Mouse (Mus musculus) thymus, postnatal 14 days (tissue): Measurements from ENCODE around the gene Gm21818.
"Not testable (repeated sequence)": the region's sequence is repeated elsewhere in the genome, so short reads cannot be mapped to it uniquely, and the experiment has no call there.

Experiments
- DNase-seq: peaks from one replicate; pipeline ENCODE4 v3.0.0; 2021

The Gm21818 gene

DNA sequence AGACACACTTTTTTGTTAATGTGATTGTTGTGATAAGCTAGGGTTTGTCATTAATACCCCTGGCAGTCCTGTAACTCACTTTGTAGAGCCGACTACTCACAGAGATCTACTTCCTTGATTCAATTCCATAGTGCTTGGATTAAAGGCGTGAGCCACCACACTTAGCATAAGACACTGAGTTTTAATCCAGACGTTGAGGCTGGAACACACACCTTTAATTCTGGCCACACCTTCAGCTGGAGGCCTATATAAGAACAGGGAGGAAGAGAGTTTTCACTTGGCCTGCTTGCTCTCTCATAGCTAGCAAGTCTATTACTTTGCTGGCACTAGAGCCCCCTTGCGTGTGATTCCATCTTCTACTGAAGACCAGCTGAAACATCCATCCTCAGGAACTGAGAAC lies at the start of gene Gm21818:
Gm21818 (plus strand) TSS at position 301 of the 400 bp plus-strand sequence.
- DNase-seq, result not testable (repeated sequence)

- not testable (repeated sequence) for DNase-seq
Observed at GRCm38 (mm10) chr13:120139946-120140345, 32.3 kb upstream of the Gm21818 start, which contains the start of gene Gm20767. Gm20767 (plus strand) TSS chr13:120140246.

- DNase-seq, result not testable (repeated sequence)
Observed at GRCm38 (mm10) chr13:120142348-120142747, 29.9 kb upstream of the Gm21818 start.

DNA sequence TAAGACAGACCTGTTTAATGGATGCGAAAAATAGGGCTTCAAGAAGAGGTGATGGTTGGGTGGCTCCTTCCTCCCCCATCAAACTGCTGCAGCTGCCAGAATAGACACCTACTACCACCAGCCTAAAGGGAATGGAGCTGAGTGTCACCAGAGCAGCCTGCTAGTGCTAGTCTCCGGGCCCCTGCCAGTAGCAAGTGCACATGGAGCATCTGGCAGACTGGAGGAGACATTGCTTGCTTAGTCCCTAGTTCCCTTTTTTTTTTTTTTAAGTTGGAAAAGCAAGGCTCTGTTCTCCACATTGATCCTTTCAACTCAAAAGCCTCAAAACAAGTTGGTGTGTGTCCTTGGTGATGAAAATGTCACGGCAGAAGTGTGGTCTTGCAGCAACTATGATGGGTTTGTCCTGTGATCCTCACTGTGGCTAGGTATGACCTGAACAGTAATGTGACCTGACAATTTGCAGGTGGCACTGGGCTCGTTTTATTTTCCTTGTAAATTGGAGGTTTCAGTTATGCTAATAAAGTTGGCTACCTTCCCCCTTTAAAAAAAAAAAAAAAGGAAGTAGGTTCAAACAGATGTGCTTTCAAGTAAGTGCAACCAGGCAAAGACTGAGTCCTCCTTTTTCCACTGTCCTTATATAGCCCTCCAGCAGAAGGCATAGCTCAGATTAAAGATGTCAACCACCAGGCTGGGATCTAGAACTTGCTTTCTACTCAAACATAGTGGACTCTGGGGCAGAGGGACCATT lies 22.4 kb upstream of the Gm21818 start:
- DNase-seq, result not testable (repeated sequence)

DNA sequence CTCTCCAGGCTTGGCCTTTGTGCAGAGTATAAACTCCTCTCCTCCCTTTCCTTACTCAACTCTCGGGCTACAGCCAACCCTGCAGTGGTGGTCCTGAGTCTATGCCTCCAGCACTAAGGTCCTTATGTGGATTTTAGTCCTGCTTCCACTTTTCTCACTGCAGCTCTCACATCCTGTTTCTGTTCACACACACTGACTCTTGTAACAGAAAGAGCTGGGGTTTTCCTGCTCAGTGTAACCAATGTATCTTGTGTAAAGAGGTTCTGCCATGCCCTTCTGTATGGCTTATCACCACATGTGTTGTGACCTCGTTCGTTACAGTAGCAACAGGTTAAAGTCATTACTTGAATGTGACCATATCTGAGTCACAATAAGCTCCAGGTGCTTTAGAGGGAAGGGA lies 21.6 kb upstream of the Gm21818 start:
- DNase-seq, result not testable (repeated sequence)

- not testable (repeated sequence) for DNase-seq
Observed at GRCm38 (mm10) chr13:120168301-120168700, 3.9 kb upstream of the Gm21818 start.

- DNase-seq, result not testable (repeated sequence)
Observed at GRCm38 (mm10) chr13:120196189-120196821, 24.1 kb downstream of the Gm21818 start.

DNA sequence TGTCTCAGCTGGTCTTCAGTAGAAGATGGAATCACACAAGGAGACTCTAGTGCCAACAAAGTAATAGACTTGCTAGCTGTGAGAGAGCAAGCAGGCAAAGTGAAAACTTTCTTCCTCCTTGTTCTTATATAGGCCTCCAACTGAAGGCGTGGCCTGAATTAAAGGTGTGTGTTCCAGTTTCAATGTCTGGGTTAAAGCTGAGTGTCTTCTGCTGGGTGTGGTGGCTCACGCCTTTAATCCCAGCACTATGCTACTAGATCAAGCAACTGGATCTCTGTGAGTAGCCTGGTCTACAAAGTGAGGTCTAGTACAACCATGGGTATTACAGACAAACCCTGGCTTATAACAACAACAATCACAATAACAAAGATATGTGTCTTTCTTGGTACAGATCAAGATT lies 43.6 kb downstream of the Gm21818 start, which contains the start of gene Gm21762:
Gm21762 (minus strand) TSS at position 101 of the 400 bp plus-strand sequence.
- not testable (repeated sequence) for DNase-seq

DNA sequence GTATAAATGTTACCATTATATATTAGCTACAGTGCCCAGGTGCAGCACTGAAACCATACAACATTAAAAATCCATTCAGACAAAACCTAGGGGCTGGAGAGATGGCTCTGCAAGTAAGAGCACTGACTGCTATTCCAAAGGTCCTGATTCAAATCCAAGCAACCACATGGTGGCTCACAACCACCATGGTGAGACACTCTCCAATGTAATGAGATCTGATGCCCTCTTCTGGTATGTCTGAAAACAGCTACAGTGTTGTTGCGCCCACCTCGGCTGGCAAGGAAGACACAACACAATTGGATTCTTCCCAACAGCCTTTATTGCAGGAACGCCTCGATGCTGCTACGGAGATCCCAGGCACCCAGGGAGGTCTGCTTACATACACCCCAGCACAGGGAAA lies 48.7 kb downstream of the Gm21818 start:
- DNase-seq, result peak; percentile 5

- not testable (repeated sequence) for DNase-seq
Observed at GRCm38 (mm10) chr13:120223012-120223659, 50.9 kb downstream of the Gm21818 start.
